Mouse (Mus musculus) midbrain, postnatal 0 days (tissue): Measurements from ENCODE around the gene Sigirr. TPM values are rescaled to one million over a fixed set of nuclear protein-coding genes. Genes with fewer than 3 reads are reported as not detected.
A peak's percentile ranks its signal among the peaks of the same experiment; 100 is the strongest.

Source experiments
- ATAC-seq: fragments of 200-750 bp; cut with Nextera tagmentation; 2 replicates; pipeline ENCODE4 v1.8.0; 2017; ENCODE audit warnings: moderate number of reproducible peaks, mild to moderate bottlenecking, moderate TSS enrichment, moderate library complexity; ENCODE audit not compliant: low FRiP score
- DNase-seq: peaks from one replicate; pipeline ENCODE4 v3.0.0-alpha.2; 2015; ENCODE audit warnings: low spot score
- H3K27ac ChIP-seq: fragments of 300-500 bp; sonication (generic); 2 replicates; pipeline ENCODE4 v1.5.1; 2014; ENCODE audit warnings: low read depth, mild to moderate bottlenecking, low read length, mixed read lengths
- H3K27me3 ChIP-seq: fragments of 300-500 bp; sonication (generic); 2 replicates; pipeline ENCODE4 v1.6.1; 2014; ENCODE audit warnings: low read length, control low read depth, mixed read lengths; ENCODE audit not compliant: insufficient read depth
- H3K36me3 ChIP-seq: fragments of 300-500 bp; sonication (generic); 2 replicates; pipeline ENCODE4 v1.6.1; 2014; ENCODE audit warnings: low read length, control low read depth, mixed read lengths; ENCODE audit not compliant: insufficient read depth
- H3K4me1 ChIP-seq: fragments of 300-500 bp; sonication (generic); 2 replicates; pipeline ENCODE4 v1.6.1; 2014; ENCODE audit warnings: mild to moderate bottlenecking, control low read depth, antibody characterized with exemption, low read length, mixed read lengths; ENCODE audit not compliant: insufficient read depth
- H3K4me2 ChIP-seq: fragments of 300-500 bp; sonication (generic); 2 replicates; pipeline ENCODE4 v1.6.1; 2014; ENCODE audit warnings: low read depth, mild to moderate bottlenecking, low read length, mixed read lengths; ENCODE audit not compliant: poor library complexity, severe bottlenecking
- H3K4me3 ChIP-seq: fragments of 300-500 bp; sonication (generic); 2 replicates; pipeline ENCODE4 v1.5.1; 2014; ENCODE audit warnings: low read depth, mild to moderate bottlenecking, low read length, moderate library complexity
- H3K9ac ChIP-seq: fragments of 300-500 bp; sonication (generic); replicated peaks from 2 replicates; pipeline ENCODE4 v1.6.1; 2014; ENCODE audit warnings: mild to moderate bottlenecking, low read length, moderate library complexity, mixed read lengths; ENCODE audit not compliant: poor library complexity, severe bottlenecking
- H3K9me3 ChIP-seq: fragments of 300-500 bp; sonication (generic); 2 replicates; pipeline ENCODE4 v1.6.1; 2016; ENCODE audit warnings: low read length, control low read depth
- CTCF ChIP-seq: IDR thresholded peaks from 2 replicates; pipeline ENCODE4 v1.5.1; 2016; ENCODE audit warnings: antibody characterized with exemption, mild to moderate bottlenecking
- WGBS: fragments of 180-500 bp; shearing (Covaris S2); extraction: QIAGEN DNeasy Blood & Tissue Kit; methylation state at CpG from one replicate; pipeline ENCODE4 v1.1.7; 2014; 5-methylcytosine and 5-hydroxymethylcytosine counted together
- polyA plus RNA-seq: library from polyadenylated mRNA; unstranded; fragments of >200 nt; fragmentation: Nextera tagmentation; extraction: Ambion mirVana; gene quantifications from 2 replicates; pipeline ENCODE4 v1.2.1, GENCODE M21; 2015
- total RNA-seq: library from RNA; depleted of rRNA; stranded (reverse); fragments of >200 nt; gene quantifications from 2 replicates; pipeline ENCODE4 v1.2.3, GENCODE M21; 2014

Gene Sigirr
- total and polyA plus RNA-seq, 2 experiments from 2014 or later = 1.8 to 3.9 TPM

- H3K36me3 ChIP-seq = peaks cover 28% of the 10 kb centered on the region; the same call in 1 of the 2 replicates
- DNase-seq (no peak), ATAC-seq (no peak)
- no peak overlapping the region for H3K4me2 ChIP-seq
- no peak overlapping the region for H3K27ac ChIP-seq
- H3K4me1 ChIP-seq = no peaks in the 10 kb centered on the region
- no peaks in the 10 kb centered on the region for H3K9me3 ChIP-seq
- no peak overlapping the region for H3K4me3 ChIP-seq
- H3K9ac ChIP-seq = no peak overlapping the region
- no peak for TF ChIP-seq CTCF
- WGBS = 88% methylated on average over 2 of the region's 2 CpGs
- no peaks in the 10 kb centered on the region for H3K27me3 ChIP-seq
These were observed 43.5 kb upstream of the Sigirr start for GRCm38 (mm10) chr7:141143861-141144260.

GRCm38 (mm10) chr7:141143112-141143511, 42.7 kb upstream of the Sigirr start:
- no peak for DNase-seq
- 54% methylated on average over 5 of the region's 5 CpGs for WGBS
- ATAC-seq = no peak
- H3K9me3 ChIP-seq = no peaks in the 10 kb centered on the region
- peak; percentile 47 for TF ChIP-seq CTCF
- H3K4me1 ChIP-seq = no peaks in the 10 kb centered on the region
- H3K4me2 ChIP-seq = no peak overlapping the region
- H3K9ac ChIP-seq = no peak overlapping the region
- no peaks in the 10 kb centered on the region for H3K27me3 ChIP-seq
- no peak overlapping the region for H3K27ac ChIP-seq
- no peak overlapping the region for H3K4me3 ChIP-seq
- H3K36me3 ChIP-seq = peaks cover 34% of the 10 kb centered on the region; the same call in 1 of the 2 replicates

GRCm38 (mm10) chr7:141141326-141141725, 41.0 kb upstream of the Sigirr start:
- H3K4me2 ChIP-seq = no peak overlapping the region
- no peaks in the 10 kb centered on the region for H3K27me3 ChIP-seq
- no peak overlapping the region for H3K4me3 ChIP-seq
- DNase-seq = no peak
- H3K4me1 ChIP-seq = no peaks in the 10 kb centered on the region
- H3K9me3 ChIP-seq = no peaks in the 10 kb centered on the region
- H3K27ac ChIP-seq = no peak overlapping the region
- no peak for ATAC-seq
- no peak overlapping the region for H3K9ac ChIP-seq
- H3K36me3 ChIP-seq = peaks cover 44% of the 10 kb centered on the region
- WGBS = 95% methylated on average over 4 of the region's 4 CpGs
- TF ChIP-seq CTCF = no peak

- Histone ChIP-seq H3K4me1 (peaks cover 6% of the 10 kb centered on the region; the same call in 1 of the 2 replicates), H3K4me2 (peak overlapping the region; percentile 89), H3K27ac (no peak overlapping the region), H3K36me3 (peaks cover 20% of the 10 kb centered on the region), H3K27me3 (no peaks in the 10 kb centered on the region), H3K4me3 (peak overlapping the region; percentile 88), H3K9ac (peak overlapping the region; percentile 84), H3K9me3 (no peaks in the 10 kb centered on the region)
- DNase-seq = no peak
- no peak for ATAC-seq
- WGBS = 63% methylated on average over 12 of the region's 12 CpGs
- no peak for TF ChIP-seq CTCF
These were observed 31.8 kb upstream of the Sigirr start for GRCm38 (mm10) chr7:141131904-141132755.

GRCm38 (mm10) chr7:141131024-141131820, 30.9 kb upstream of the Sigirr start:
- ATAC-seq (peak; percentile 99), DNase-seq (peak; percentile 96)
- Histone ChIP-seq H3K27me3 (no peaks in the 10 kb centered on the region), H3K27ac (peak overlapping the region; percentile 43; the same call in 1 of the 2 replicates), H3K4me3 (peak overlapping the region; percentile 88), H3K4me2 (peak overlapping the region; percentile 89), H3K36me3 (peaks cover 13% of the 10 kb centered on the region; the same call in 1 of the 2 replicates), H3K4me1 (peaks cover 6% of the 10 kb centered on the region; the same call in 1 of the 2 replicates), H3K9ac (peak overlapping the region; percentile 84), H3K9me3 (no peaks in the 10 kb centered on the region)
- no peak for TF ChIP-seq CTCF
- under 1% methylated on average over 58 of the region's 59 CpGs for WGBS
